Mouse (Mus musculus): ENCODE data around the gene Gsta3. TPM values are rescaled to one million over a fixed set of nuclear protein-coding genes. Genes with fewer than 3 reads are reported as not detected.

The Gsta3 gene
- polyA plus RNA-seq, 1 experiment: not detected

DNA sequence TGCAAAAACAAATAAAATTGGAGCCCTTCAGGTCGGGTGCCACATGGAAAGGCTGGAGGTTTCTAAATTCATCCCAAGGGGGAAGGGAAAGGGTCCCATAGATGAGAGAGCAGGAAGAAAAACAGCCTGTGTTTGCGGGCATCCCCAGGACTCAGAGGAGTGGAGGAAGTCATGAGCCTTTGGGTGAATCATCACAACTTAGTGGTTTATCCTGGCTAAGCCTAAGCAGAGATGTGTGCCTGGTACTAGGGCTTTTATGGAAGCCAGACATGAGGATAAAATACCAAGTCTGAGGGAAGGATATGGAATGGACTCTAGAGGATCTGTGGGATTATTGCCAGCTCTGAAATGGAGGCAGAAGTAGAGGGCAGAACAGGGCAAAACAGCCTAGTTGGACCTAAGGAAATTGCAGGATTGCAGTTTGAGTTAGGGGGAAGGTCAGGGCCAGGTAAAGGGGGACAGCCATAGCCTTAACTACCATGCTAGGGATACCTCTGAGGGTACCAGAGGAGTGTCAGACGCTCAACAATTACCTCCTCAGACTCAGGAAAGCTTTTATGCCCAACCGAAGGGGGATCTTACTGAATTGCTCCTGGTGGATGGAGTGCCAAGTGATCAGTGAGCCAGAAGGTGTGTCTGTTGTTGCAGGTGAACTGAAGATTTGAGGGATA lies 4.0 kb downstream of the Gsta3 start:
- Histone ChIP-seq H3ac (ENCODE audit: control insufficient read depth, insufficient read length, low read depth) (no peak overlapping the region), H3K79me2 (ENCODE audit: control insufficient read depth, insufficient read depth) (no peaks in the 10 kb centered on the region), H3K79me3 (ENCODE audit: low read depth) (no peaks in the 10 kb centered on the region), H3K27me3 (ENCODE audit: control insufficient read depth, insufficient read depth, insufficient read length) (no peaks in the 10 kb centered on the region), H3K36me3 (ENCODE audit: control insufficient read depth, insufficient read depth) (no peaks in the 10 kb centered on the region), H3K4me3 (ENCODE audit: insufficient read depth, poor library complexity, severe bottlenecking) (no peak overlapping the region)
- TF ChIP-seq USF1 (IDR thresholded peaks at IDR 0.05; ENCODE audit: low read depth): no peak
- TF ChIP-seq MAX (IDR thresholded peaks at IDR 0.05): no peak
- no peak for TF ChIP-seq CEBPB (IDR thresholded peaks at IDR 0.05; ENCODE audit: low read depth)
- no peak for TF ChIP-seq MYOG (IDR thresholded peaks at IDR 0.05; ENCODE audit: control insufficient read depth, extremely low read depth, insufficient read length)
- TF ChIP-seq FOSL1 (IDR thresholded peaks at IDR 0.05; ENCODE audit: insufficient read depth, low read length, poor library complexity, severe bottlenecking): no peak
- TF ChIP-seq MYOD1 (IDR thresholded peaks at IDR 0.05; ENCODE audit: control insufficient read depth, insufficient read length, low read depth): no peak
- TF ChIP-seq CTCF (IDR thresholded peaks at IDR 0.05; ENCODE audit: control insufficient read depth, insufficient read depth, insufficient read length): no peak

DNA sequence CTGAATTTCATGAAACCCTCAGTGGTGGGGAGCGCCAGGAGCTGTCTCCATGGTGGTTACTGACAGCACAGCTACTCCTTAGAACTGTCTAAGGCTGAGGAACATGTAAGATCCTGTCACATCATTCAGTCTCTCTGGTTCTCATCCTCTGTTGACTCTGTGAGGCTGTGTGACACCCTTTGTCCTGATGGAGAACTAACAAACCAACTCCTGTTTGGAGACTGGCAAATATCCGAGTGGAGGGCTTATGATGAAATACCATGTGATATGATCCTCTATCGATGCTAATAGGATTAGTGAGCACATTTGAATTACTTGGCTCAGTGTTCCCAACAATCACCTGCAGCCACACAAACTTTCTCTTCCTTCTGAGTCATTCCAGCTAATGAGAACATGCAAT lies 5.7 kb downstream of the Gsta3 start:
- Histone ChIP-seq H3K79me2 (ENCODE audit: control insufficient read depth, insufficient read depth) (no peaks in the 10 kb centered on the region), H3ac (ENCODE audit: control insufficient read depth, insufficient read length, low read depth) (no peak overlapping the region), H3K36me3 (ENCODE audit: control insufficient read depth, insufficient read depth) (no peaks in the 10 kb centered on the region), H3K79me3 (ENCODE audit: low read depth) (no peaks in the 10 kb centered on the region), H3K4me3 (ENCODE audit: insufficient read depth, poor library complexity, severe bottlenecking) (no peak overlapping the region), H3K27me3 (ENCODE audit: control insufficient read depth, insufficient read depth, insufficient read length) (no peaks in the 10 kb centered on the region)
- TF ChIP-seq CEBPB (IDR thresholded peaks at IDR 0.05; ENCODE audit: low read depth) (no peak), MYOG (IDR thresholded peaks at IDR 0.05; ENCODE audit: control insufficient read depth, extremely low read depth, insufficient read length) (no peak), MAX (IDR thresholded peaks at IDR 0.05) (no peak), CTCF (IDR thresholded peaks at IDR 0.05; ENCODE audit: control insufficient read depth, insufficient read depth, insufficient read length) (no peak), MYOD1 (IDR thresholded peaks at IDR 0.05; ENCODE audit: control insufficient read depth, insufficient read length, low read depth) (no peak), USF1 (IDR thresholded peaks at IDR 0.05; ENCODE audit: low read depth) (no peak), FOSL1 (IDR thresholded peaks at IDR 0.05; ENCODE audit: insufficient read depth, low read length, poor library complexity, severe bottlenecking) (no peak)

DNA sequence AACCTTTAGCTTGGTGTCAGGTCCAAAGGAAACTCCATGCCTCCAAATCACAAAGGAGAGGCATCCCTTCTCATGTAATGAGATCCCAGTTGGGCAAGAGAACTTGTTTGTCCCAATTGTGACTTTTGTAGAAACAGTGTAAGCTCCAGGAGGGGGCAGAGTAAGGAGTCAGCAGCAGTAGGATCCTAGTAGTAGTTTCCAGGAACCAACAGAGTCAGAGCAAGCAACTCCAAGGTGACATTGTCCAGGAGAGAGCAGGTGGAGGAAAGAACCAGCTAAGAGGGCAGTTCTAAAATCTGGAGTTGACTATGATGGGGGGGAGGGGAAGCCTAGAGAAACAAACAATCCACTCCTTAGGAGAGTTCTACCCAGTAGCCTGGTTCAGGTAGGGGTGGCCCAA lies 7.5 kb downstream of the Gsta3 start:
- Histone ChIP-seq H3K79me2 (ENCODE audit: control insufficient read depth, insufficient read depth) (no peaks in the 10 kb centered on the region), H3K4me3 (ENCODE audit: insufficient read depth, poor library complexity, severe bottlenecking) (no peak overlapping the region), H3K36me3 (ENCODE audit: control insufficient read depth, insufficient read depth) (no peaks in the 10 kb centered on the region), H3ac (ENCODE audit: control insufficient read depth, insufficient read length, low read depth) (no peak overlapping the region), H3K27me3 (ENCODE audit: control insufficient read depth, insufficient read depth, insufficient read length) (no peaks in the 10 kb centered on the region), H3K79me3 (ENCODE audit: low read depth) (no peaks in the 10 kb centered on the region)
- TF ChIP-seq CEBPB (IDR thresholded peaks at IDR 0.05; ENCODE audit: low read depth) (no peak), FOSL1 (IDR thresholded peaks at IDR 0.05; ENCODE audit: insufficient read depth, low read length, poor library complexity, severe bottlenecking) (no peak), MYOG (IDR thresholded peaks at IDR 0.05; ENCODE audit: control insufficient read depth, extremely low read depth, insufficient read length) (no peak), MYOD1 (IDR thresholded peaks at IDR 0.05; ENCODE audit: control insufficient read depth, insufficient read length, low read depth) (no peak), USF1 (IDR thresholded peaks at IDR 0.05; ENCODE audit: low read depth) (no peak), MAX (IDR thresholded peaks at IDR 0.05) (no peak)

DNA sequence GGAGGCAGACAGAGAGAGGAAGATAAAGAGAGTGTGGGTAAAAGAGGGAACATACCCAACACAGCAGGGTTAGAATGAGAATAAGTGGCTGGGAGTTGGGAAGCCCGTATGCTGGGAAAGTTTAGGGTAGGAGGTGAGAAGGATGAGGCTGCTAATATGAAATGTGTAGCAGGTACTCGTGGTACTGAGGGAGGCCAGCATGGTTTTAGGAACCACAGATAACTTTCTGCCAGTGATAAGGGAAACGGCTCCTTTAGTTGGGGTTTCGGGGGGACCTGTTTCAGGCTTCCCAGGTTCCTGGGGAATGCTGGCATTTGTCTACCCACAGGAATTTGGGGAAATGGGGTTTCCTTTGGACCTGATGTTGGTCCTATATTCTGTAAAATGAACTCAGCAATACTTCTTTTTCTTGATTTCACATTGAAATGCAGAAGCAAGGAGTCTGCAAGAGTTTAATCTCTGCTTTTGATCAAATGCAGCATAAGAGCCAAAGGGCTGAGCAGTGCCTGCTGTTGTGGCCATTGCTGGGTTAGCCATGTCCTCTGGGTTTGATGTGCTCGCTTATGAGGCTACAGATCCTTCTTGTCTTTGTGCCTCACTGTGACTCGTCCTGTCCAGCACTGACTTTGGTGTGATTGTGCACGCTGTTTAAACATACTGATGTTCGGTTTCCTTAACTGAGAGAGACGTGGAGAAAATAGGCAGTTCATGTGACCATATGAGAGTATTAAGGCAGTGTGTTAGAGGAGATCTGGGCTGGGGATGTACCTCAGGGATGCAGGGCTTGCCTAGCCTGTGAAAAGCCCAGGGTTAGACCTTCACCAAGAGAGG lies 8.4 kb downstream of the Gsta3 start:
- Histone ChIP-seq H3ac (ENCODE audit: control insufficient read depth, insufficient read length, low read depth) (no peak overlapping the region), H3K79me3 (ENCODE audit: low read depth) (no peaks in the 10 kb centered on the region), H3K27me3 (ENCODE audit: control insufficient read depth, insufficient read depth, insufficient read length) (no peaks in the 10 kb centered on the region), H3K79me2 (ENCODE audit: control insufficient read depth, insufficient read depth) (no peaks in the 10 kb centered on the region), H3K36me3 (ENCODE audit: control insufficient read depth, insufficient read depth) (no peaks in the 10 kb centered on the region), H3K4me3 (ENCODE audit: insufficient read depth, poor library complexity, severe bottlenecking) (no peak overlapping the region)
- TF ChIP-seq FOSL1 (IDR thresholded peaks at IDR 0.05; ENCODE audit: insufficient read depth, low read length, poor library complexity, severe bottlenecking): no peak
- no peak for TF ChIP-seq MYOD1 (IDR thresholded peaks at IDR 0.05; ENCODE audit: control insufficient read depth, insufficient read length, low read depth)
- no peak for TF ChIP-seq CEBPB (IDR thresholded peaks at IDR 0.05; ENCODE audit: low read depth)
- TF ChIP-seq USF1 (IDR thresholded peaks at IDR 0.05; ENCODE audit: low read depth): no peak
- TF ChIP-seq MYOG (IDR thresholded peaks at IDR 0.05; ENCODE audit: control insufficient read depth, extremely low read depth, insufficient read length): no peak
- TF ChIP-seq CTCF (IDR thresholded peaks at IDR 0.05; ENCODE audit: control insufficient read depth, insufficient read depth, insufficient read length): no peak
- no peak for TF ChIP-seq MAX (IDR thresholded peaks at IDR 0.05)

DNA sequence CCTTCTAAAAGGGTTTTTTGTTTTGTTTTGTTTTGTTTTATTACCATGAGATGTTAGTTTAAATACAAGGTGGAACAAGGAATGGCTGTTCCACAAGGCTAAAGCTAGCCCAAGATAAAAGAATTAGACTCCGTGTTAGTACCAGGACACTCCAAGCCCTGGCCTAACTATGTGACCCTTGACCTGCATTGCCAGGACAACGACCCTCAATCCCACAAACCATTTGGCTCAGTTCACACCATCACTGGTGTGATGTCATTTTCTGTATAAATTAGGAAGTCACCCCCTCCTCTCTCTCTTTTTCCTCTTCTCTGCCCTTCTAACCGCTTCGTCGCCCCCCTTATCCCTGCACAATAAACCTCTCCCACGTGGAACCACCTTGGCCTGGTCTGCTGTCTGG lies 11.3 kb downstream of the Gsta3 start:
- Histone ChIP-seq H3ac (ENCODE audit: control insufficient read depth, insufficient read length, low read depth) (no peak overlapping the region), H3K27me3 (ENCODE audit: control insufficient read depth, insufficient read depth, insufficient read length) (no peaks in the 10 kb centered on the region), H3K79me2 (ENCODE audit: control insufficient read depth, insufficient read depth) (no peaks in the 10 kb centered on the region), H3K36me3 (ENCODE audit: control insufficient read depth, insufficient read depth) (no peaks in the 10 kb centered on the region), H3K4me3 (ENCODE audit: insufficient read depth, poor library complexity, severe bottlenecking) (no peak overlapping the region), H3K79me3 (ENCODE audit: low read depth) (no peaks in the 10 kb centered on the region)
- TF ChIP-seq CEBPB (IDR thresholded peaks at IDR 0.05; ENCODE audit: low read depth) (no peak), MYOG (IDR thresholded peaks at IDR 0.05; ENCODE audit: control insufficient read depth, extremely low read depth, insufficient read length) (no peak), USF1 (IDR thresholded peaks at IDR 0.05; ENCODE audit: low read depth) (no peak), FOSL1 (IDR thresholded peaks at IDR 0.05; ENCODE audit: insufficient read depth, low read length, poor library complexity, severe bottlenecking) (no peak), MYOD1 (IDR thresholded peaks at IDR 0.05; ENCODE audit: control insufficient read depth, insufficient read length, low read depth) (no peak), MAX (IDR thresholded peaks at IDR 0.05) (no peak)
